Mouse (Mus musculus): ENCODE results near the gene Fancc. TPM values are rescaled to one million over a fixed set of nuclear protein-coding genes. Genes with fewer than 3 reads are reported as not detected.
A peak's percentile ranks its signal among the peaks of the same experiment; 100 is the strongest.

Fancc gene
- total and polyA plus RNA-seq, 2 experiments from 2014 or later = 8.5 to 39.5 TPM

DNA sequence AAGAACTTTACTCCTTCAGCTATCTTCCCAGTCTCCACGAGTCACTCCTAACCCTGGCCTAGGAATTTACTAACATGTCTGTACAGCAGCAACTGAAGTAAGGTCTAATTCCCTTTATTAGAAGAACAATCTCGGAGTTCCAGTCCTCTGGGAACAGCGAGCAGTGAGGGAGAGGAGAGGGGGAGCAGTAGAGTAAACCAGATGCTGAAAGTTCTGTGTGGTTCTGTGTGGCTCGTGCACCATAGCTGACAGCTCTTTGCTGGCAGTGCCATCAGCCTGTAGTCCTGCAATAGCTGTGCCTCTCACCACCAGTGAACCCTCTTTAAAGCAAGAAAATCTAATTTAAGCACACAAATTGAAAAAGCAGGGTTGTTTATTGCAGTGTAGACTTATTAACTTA lies 207.9 kb downstream of the Fancc start:
- Histone ChIP-seq H3K4me1 (ENCODE audit: control insufficient read depth, insufficient read depth) (peaks cover 3% of the 10 kb centered on the region; the same call in 1 of the 2 replicates), H3K4me3 (ENCODE audit: low read depth, low read length) (no peak overlapping the region), H3K27ac (ENCODE audit: low read depth) (no peak overlapping the region), H3K9me3 (replicated peaks; ENCODE audit: control insufficient read depth, low read length) (no peaks in the 10 kb centered on the region), H3K9ac (replicated peaks; ENCODE audit: low read depth, low read length) (no peak overlapping the region), H3K27me3 (ENCODE audit: control insufficient read depth, insufficient read depth, low read length) (no peaks in the 10 kb centered on the region), H3K4me2 (ENCODE audit: low read depth, low read length) (no peak overlapping the region), H3K36me3 (replicated peaks; ENCODE audit: control insufficient read depth, insufficient read depth, low read length) (peaks cover 74% of the 10 kb centered on the region)
- WGBS = 61% methylated on average over 4 of the region's 4 CpGs
- no peak for TF ChIP-seq EP300 (IDR thresholded peaks at IDR 0.05; ENCODE audit: low read depth)
- TF ChIP-seq CTCF (IDR thresholded peaks at IDR 0.05; ENCODE audit: low read depth) = no peak
- DNase-seq (ENCODE audit: low spot score) = no peak
- no peak for ATAC-seq (ENCODE audit: insufficient read depth, low read depth)

DNA sequence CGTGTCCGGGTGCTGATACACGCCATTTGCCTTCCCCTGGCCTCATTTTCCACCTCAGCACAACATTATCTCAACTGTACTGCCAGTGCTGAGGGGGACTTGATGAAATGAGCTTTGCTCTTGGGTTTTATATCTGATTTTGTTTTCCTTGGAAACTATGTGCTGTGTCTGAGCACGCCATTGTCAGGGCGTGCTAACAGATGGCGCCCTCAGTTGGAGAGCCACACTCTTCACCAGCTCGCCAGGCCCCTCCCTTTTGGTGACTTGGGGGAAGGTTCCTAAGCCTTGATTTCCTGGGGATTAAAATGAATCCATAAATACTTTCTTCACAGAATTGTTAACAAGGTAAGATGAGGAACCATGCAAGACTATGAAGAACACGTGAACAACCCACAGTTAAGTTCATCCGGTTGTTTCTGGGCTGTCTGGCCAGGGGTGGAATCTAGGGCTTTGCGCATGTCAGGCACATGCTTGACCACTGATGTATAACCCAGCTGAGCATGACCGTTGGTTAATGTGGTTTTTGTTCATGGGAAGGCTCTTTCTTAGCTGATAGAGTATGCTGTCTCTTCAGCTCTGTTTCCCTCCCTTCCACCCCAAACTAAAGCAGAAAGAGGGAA lies 210.5 kb downstream of the Fancc start:
- TF ChIP-seq CTCF (IDR thresholded peaks at IDR 0.05; ENCODE audit: low read depth) (no peak), EP300 (IDR thresholded peaks at IDR 0.05; ENCODE audit: low read depth) (no peak)
- DNase-seq (ENCODE audit: low spot score) (no peak), ATAC-seq (ENCODE audit: insufficient read depth, low read depth) (no peak)
- Histone ChIP-seq H3K9me3 (replicated peaks; ENCODE audit: control insufficient read depth, low read length) (no peaks in the 10 kb centered on the region), H3K4me2 (ENCODE audit: low read depth, low read length) (no peak overlapping the region), H3K36me3 (replicated peaks; ENCODE audit: control insufficient read depth, insufficient read depth, low read length) (peaks cover 77% of the 10 kb centered on the region), H3K27me3 (ENCODE audit: control insufficient read depth, insufficient read depth, low read length) (no peaks in the 10 kb centered on the region), H3K4me1 (ENCODE audit: control insufficient read depth, insufficient read depth) (peaks cover 16% of the 10 kb centered on the region), H3K4me3 (ENCODE audit: low read depth, low read length) (no peak overlapping the region), H3K9ac (replicated peaks; ENCODE audit: low read depth, low read length) (no peak overlapping the region), H3K27ac (ENCODE audit: low read depth) (no peak overlapping the region)
- 76% methylated on average over 11 of the region's 11 CpGs for WGBS

DNA sequence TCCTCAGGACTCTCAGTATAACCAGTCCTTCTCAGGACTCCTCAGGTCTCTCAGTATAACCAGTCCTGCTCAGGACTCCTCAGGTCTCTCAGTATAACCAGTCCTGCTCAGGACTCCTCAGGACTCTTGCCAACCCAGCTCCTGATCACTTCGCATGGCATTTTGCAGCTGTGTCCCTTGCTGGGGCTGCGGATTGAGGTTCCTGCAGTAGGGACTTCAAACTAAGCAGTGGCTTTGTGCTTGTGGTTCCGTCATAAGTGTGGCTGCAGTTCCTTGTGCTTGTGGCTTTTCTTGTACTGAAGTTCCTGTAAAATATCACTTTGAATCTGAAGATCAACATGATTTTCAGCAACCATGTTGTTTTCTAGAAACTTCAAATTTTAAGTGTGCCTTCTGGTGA lies 212.3 kb downstream of the Fancc start:
- WGBS = 94% methylated on average over 3 of the region's 3 CpGs
- H3K4me2 ChIP-seq (ENCODE audit: low read depth, low read length) = no peak overlapping the region
- TF ChIP-seq CTCF (IDR thresholded peaks at IDR 0.05; ENCODE audit: low read depth) = no peak
- no peak for TF ChIP-seq EP300 (IDR thresholded peaks at IDR 0.05; ENCODE audit: low read depth)
- H3K36me3 ChIP-seq (replicated peaks; ENCODE audit: control insufficient read depth, insufficient read depth, low read length) = peaks cover 59% of the 10 kb centered on the region
- no peaks in the 10 kb centered on the region for H3K9me3 ChIP-seq (replicated peaks; ENCODE audit: control insufficient read depth, low read length)
- no peak for DNase-seq (ENCODE audit: low spot score)
- no peak overlapping the region for H3K9ac ChIP-seq (replicated peaks; ENCODE audit: low read depth, low read length)
- no peak for ATAC-seq (ENCODE audit: insufficient read depth, low read depth)
- peaks cover 27% of the 10 kb centered on the region for H3K4me1 ChIP-seq (ENCODE audit: control insufficient read depth, insufficient read depth)
- H3K27me3 ChIP-seq (ENCODE audit: control insufficient read depth, insufficient read depth, low read length) = no peaks in the 10 kb centered on the region
- H3K4me3 ChIP-seq (ENCODE audit: low read depth, low read length) = no peak overlapping the region
- H3K27ac ChIP-seq (ENCODE audit: low read depth) = no peak overlapping the region

DNA sequence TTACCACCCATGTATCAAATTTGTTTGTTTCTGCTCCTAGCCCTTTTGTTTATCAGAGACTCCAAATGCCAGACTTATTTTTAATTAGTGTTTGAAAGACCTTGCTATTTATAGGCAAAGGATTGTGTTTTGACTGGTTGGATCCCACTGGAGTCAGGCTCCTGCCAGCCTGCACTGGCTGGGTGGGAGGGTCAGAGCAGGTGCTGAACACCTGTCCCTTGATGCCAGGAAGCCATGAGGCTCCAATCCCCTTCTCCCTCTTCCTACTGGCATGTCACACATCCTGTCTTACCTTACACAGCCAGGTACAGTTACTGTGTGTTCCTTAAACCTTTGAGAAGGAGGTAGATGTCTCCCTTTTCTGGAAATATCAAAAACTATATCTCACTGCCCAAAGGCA lies 213.8 kb downstream of the Fancc start:
- Histone ChIP-seq H3K36me3 (replicated peaks; ENCODE audit: control insufficient read depth, insufficient read depth, low read length) (peaks cover 44% of the 10 kb centered on the region), H3K9ac (replicated peaks; ENCODE audit: low read depth, low read length) (no peak overlapping the region), H3K4me3 (ENCODE audit: low read depth, low read length) (no peak overlapping the region), H3K27me3 (ENCODE audit: control insufficient read depth, insufficient read depth, low read length) (no peaks in the 10 kb centered on the region), H3K27ac (ENCODE audit: low read depth) (no peak overlapping the region), H3K9me3 (replicated peaks; ENCODE audit: control insufficient read depth, low read length) (no peaks in the 10 kb centered on the region), H3K4me2 (ENCODE audit: low read depth, low read length) (no peak overlapping the region), H3K4me1 (ENCODE audit: control insufficient read depth, insufficient read depth) (peaks cover 39% of the 10 kb centered on the region)
- DNase-seq (ENCODE audit: low spot score) (no peak), ATAC-seq (ENCODE audit: insufficient read depth, low read depth) (no peak)
- no peak for TF ChIP-seq EP300 (IDR thresholded peaks at IDR 0.05; ENCODE audit: low read depth)
- TF ChIP-seq CTCF (IDR thresholded peaks at IDR 0.05; ENCODE audit: low read depth) = no peak

DNA sequence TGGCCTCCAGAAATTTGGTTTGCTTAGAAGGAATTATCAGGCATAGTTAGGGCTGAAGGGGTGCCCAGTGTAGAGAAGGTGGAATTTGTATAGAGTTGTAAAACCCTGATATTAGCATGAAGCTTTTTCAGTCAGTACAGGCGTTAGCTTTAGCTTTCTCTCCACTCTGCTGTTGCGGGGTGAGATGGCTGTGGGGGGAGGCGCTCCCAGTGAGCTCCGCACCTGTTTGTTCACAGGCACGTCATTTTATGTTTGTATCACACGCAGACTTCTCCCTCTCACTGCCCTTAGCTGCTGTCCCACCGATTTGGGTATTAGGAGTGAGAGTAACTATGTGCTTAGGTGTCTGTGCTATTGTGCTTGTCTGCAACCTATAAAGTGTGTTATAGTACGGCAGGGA lies 215.9 kb downstream of the Fancc start:
- no peak for ATAC-seq (ENCODE audit: insufficient read depth, low read depth)
- peak overlapping the region; percentile 86; the same call in 1 of the 2 replicates for H3K27ac ChIP-seq (ENCODE audit: low read depth)
- no peak for DNase-seq (ENCODE audit: low spot score)
- no peak overlapping the region; the same call in 1 of the 2 replicates for H3K4me2 ChIP-seq (ENCODE audit: low read depth, low read length)
- peaks cover 24% of the 10 kb centered on the region for H3K36me3 ChIP-seq (replicated peaks; ENCODE audit: control insufficient read depth, insufficient read depth, low read length)
- no peaks in the 10 kb centered on the region for H3K9me3 ChIP-seq (replicated peaks; ENCODE audit: control insufficient read depth, low read length)
- TF ChIP-seq EP300 (IDR thresholded peaks at IDR 0.05; ENCODE audit: low read depth) (no peak), CTCF (IDR thresholded peaks at IDR 0.05; ENCODE audit: low read depth) (no peak)
- no peaks in the 10 kb centered on the region for H3K27me3 ChIP-seq (ENCODE audit: control insufficient read depth, insufficient read depth, low read length)
- no peak overlapping the region for H3K9ac ChIP-seq (replicated peaks; ENCODE audit: low read depth, low read length)
- H3K4me3 ChIP-seq (ENCODE audit: low read depth, low read length) = no peak overlapping the region
- H3K4me1 ChIP-seq (ENCODE audit: control insufficient read depth, insufficient read depth) = peaks cover 59% of the 10 kb centered on the region
- WGBS = 84% methylated on average over 8 of the region's 8 CpGs

DNA sequence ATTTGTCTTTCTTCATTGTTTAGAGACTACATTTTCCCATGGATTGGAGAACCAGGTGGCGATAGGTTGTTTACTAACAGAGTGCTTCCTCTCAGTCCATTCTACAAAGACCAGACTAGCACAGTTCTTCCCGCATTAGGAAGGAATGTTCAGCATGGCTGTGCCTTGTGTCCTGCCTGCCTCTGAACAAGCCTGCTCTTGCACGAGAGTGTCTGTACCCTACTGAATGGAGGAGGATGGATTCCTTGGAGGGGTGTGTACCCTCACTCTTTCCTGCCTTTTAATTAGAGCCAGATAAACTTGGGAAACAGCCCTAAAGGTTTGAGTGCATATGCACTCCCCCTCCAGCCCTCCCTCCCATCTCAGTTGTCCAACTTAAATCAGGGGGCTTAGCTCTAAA lies 216.7 kb downstream of the Fancc start:
- Histone ChIP-seq H3K4me3 (ENCODE audit: low read depth, low read length) (0 out of 2 replicates have a peak overlapping the region, but pooled peaks have one; percentile 37), H3K27ac (ENCODE audit: low read depth) (peak overlapping the region; percentile 86; the same call in 1 of the 2 replicates), H3K4me1 (ENCODE audit: control insufficient read depth, insufficient read depth) (peaks cover 62% of the 10 kb centered on the region), H3K9ac (replicated peaks; ENCODE audit: low read depth, low read length) (no peak overlapping the region), H3K4me2 (ENCODE audit: low read depth, low read length) (peak overlapping the region; percentile 55), H3K36me3 (replicated peaks; ENCODE audit: control insufficient read depth, insufficient read depth, low read length) (peaks cover 19% of the 10 kb centered on the region), H3K9me3 (replicated peaks; ENCODE audit: control insufficient read depth, low read length) (no peaks in the 10 kb centered on the region), H3K27me3 (ENCODE audit: control insufficient read depth, insufficient read depth, low read length) (no peaks in the 10 kb centered on the region)
- 35% methylated on average over 3 of the region's 3 CpGs for WGBS
- no peak for TF ChIP-seq EP300 (IDR thresholded peaks at IDR 0.05; ENCODE audit: low read depth)
- TF ChIP-seq CTCF (IDR thresholded peaks at IDR 0.05; ENCODE audit: low read depth) = no peak
- no peak for DNase-seq (ENCODE audit: low spot score)
- ATAC-seq (ENCODE audit: insufficient read depth, low read depth) = peak; percentile 48; the same call in 1 of the 2 replicates
